Mouse (Mus musculus): Measurements from ENCODE around the gene Poln.
A peak's percentile ranks its signal among the peaks of the same experiment; 100 is the strongest.

The Poln gene

GRCm38 (mm10) chr5:34186391-34186790 lies 17.1 kb upstream of the Poln start:
- no peak for DNase-seq

GRCm38 (mm10) chr5:34185791-34186190 lies 16.5 kb upstream of the Poln start:
- DNase-seq = no peak

GRCm38 (mm10) chr5:34185051-34185580 lies 15.9 kb upstream of the Poln start:
- DNase-seq = no peak

- no peak for DNase-seq
Observed at GRCm38 (mm10) chr5:34183976-34184375, 14.7 kb upstream of the Poln start.

GRCm38 (mm10) chr5:34183156-34183880 lies 14.1 kb upstream of the Poln start:
- no peak for DNase-seq

GRCm38 (mm10) chr5:34182486-34182885 lies 13.2 kb upstream of the Poln start:
- DNase-seq = no peak

- DNase-seq = peak; percentile 25
Observed at GRCm38 (mm10) chr5:34177821-34178220, 8.6 kb upstream of the Poln start.

GRCm38 (mm10) chr5:34177091-34177490 lies 7.8 kb upstream of the Poln start:
- DNase-seq = peak; percentile 73

- DNase-seq = peak; percentile 57
Observed at GRCm38 (mm10) chr5:34176691-34177090, 7.4 kb upstream of the Poln start.

GRCm38 (mm10) chr5:34175403-34175694 lies 6.1 kb upstream of the Poln start:
- peak; percentile 66 for DNase-seq

- peak; percentile 60 for DNase-seq
Observed at GRCm38 (mm10) chr5:34174550-34175402, 5.5 kb upstream of the Poln start.

- peak; percentile 40 for DNase-seq
Observed at GRCm38 (mm10) chr5:34174021-34174420, 4.8 kb upstream of the Poln start.

- DNase-seq = peak; percentile 31
Observed at GRCm38 (mm10) chr5:34170726-34171125, 1.5 kb upstream of the Poln start.

GRCm38 (mm10) chr5:34169954-34170353 lies 706 bp upstream of the Poln start:
- no peak for DNase-seq

GRCm38 (mm10) chr5:34167857-34168256 lies 1.4 kb downstream of the Poln start:
- peak; percentile 19 for DNase-seq

- DNase-seq = peak; percentile 12
Observed at GRCm38 (mm10) chr5:34165793-34166192, 3.5 kb downstream of the Poln start.

- DNase-seq = no peak
Observed at GRCm38 (mm10) chr5:34148476-34148875, 20.8 kb downstream of the Poln start.

- DNase-seq = no peak
Observed at GRCm38 (mm10) chr5:34147554-34147953, 21.7 kb downstream of the Poln start.

GRCm38 (mm10) chr5:34139751-34140150 lies 29.5 kb downstream of the Poln start:
- DNase-seq = peak; percentile 58

GRCm38 (mm10) chr5:34132731-34133130 lies 36.5 kb downstream of the Poln start:
- DNase-seq = no peak

- DNase-seq = no peak
Observed at GRCm38 (mm10) chr5:34124131-34124530, 45.1 kb downstream of the Poln start.

- peak; percentile 61 for DNase-seq
Observed at GRCm38 (mm10) chr5:34119121-34119856, 50.0 kb downstream of the Poln start.

- no peak for DNase-seq
Observed at GRCm38 (mm10) chr5:34105681-34106080, 63.6 kb downstream of the Poln start.

Measured in cerebellum, adult 9-10 months (tissue).